Mouse (Mus musculus): Measurements from ENCODE around the gene Atp13a2.

Atp13a2 gene

DNA sequence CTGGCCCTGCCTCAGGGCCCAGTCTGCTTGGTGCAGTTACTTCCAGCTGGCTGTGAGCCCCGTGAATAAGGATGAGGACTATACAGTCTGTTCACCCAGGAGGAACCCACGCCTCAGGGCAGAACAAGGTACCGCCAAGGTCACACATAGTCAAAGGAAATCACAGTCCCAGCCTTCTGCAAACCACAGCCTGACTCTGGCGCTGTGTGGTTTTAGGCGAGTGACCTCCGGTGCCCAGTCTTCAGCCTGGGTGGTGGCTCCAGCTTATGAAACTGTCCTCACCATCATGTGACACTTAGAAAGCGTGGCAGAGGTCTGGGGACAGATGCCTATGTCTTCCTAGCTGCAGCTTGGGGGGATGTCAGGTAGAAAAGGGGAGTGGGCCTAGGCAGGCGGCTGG lies 9.1 kb downstream of the Atp13a2 start:
- H3K27me3 ChIP-seq (ENCODE audit: insufficient read depth, low read length), result no peaks in the 10 kb centered on the region
- no peaks in the 10 kb centered on the region for H3K9me3 ChIP-seq (ENCODE audit: low read length)
- no peak overlapping the region for H3K4me3 ChIP-seq (replicated peaks; ENCODE audit: low read length)
- no peak for TF ChIP-seq NANOG (IDR thresholded peaks at IDR 0.05; ENCODE audit: borderline replicate concordance, low read length)
- TF ChIP-seq POU5F1 (IDR thresholded peaks at IDR 0.05; ENCODE audit: borderline replicate concordance, low read length), result no peak
- TF ChIP-seq CTCF (conservative IDR thresholded peaks at IDR 0.05; ENCODE audit: low read length), result no peak
- peaks cover 21% of the 10 kb centered on the region for H3K4me1 ChIP-seq (replicated peaks; ENCODE audit: low read depth, low read length)
- peaks cover 61% of the 10 kb centered on the region for H3K36me3 ChIP-seq (ENCODE audit: insufficient read depth, low read length)

DNA sequence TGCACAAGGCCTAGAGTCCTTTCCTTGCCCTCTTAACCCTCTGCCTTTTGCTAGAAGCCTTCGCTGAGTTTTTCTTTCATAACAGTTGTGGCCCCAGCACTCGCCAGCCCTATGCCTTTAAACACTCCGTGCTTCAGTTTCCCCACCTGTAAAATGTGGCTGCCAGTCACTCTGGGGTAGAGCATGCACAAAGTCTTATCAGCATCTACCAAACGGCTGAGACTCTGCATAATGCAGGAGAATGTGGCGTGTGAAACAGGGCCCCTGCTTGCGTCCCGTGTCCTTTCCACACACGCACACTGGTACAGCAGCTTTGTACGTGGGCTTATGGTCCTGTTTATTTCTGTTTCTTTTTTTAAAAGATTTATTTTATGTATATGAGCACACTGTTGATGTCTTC lies 10.1 kb downstream of the Atp13a2 start:
- Histone ChIP-seq H3K27me3 (ENCODE audit: insufficient read depth, low read length) (no peaks in the 10 kb centered on the region), H3K36me3 (ENCODE audit: insufficient read depth, low read length) (peaks cover 61% of the 10 kb centered on the region), H3K4me1 (replicated peaks; ENCODE audit: low read depth, low read length) (peaks cover 15% of the 10 kb centered on the region), H3K9me3 (ENCODE audit: low read length) (no peaks in the 10 kb centered on the region), H3K4me3 (replicated peaks; ENCODE audit: low read length) (no peak overlapping the region)
- TF ChIP-seq CTCF (conservative IDR thresholded peaks at IDR 0.05; ENCODE audit: low read length), result no peak
- TF ChIP-seq NANOG (IDR thresholded peaks at IDR 0.05; ENCODE audit: borderline replicate concordance, low read length), result no peak
- no peak for TF ChIP-seq POU5F1 (IDR thresholded peaks at IDR 0.05; ENCODE audit: borderline replicate concordance, low read length)

DNA sequence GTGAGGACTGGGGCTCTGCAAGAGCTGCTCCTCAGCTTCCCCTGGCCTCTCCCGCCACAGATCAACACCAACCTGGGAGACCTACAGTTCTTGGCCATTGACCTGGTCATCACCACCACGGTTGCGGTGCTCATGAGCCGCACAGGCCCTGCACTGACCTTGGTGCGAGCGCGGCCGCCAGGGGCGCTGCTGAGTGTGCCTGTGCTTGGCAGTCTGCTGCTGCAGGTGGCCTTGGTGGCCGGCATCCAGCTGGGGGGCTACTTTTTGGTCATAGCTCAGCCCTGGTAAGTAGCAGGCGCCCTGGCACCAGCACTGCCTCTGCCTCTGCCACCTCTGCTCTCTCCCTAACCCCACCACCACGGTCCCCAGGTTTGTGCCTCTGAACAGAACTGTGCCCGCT lies 19.3 kb downstream of the Atp13a2 start:
- Histone ChIP-seq H3K27me3 (ENCODE audit: insufficient read depth, low read length) (peaks cover 3% of the 10 kb centered on the region), H3K4me1 (replicated peaks; ENCODE audit: low read depth, low read length) (peaks cover 23% of the 10 kb centered on the region), H3K36me3 (ENCODE audit: insufficient read depth, low read length) (peaks cover 57% of the 10 kb centered on the region), H3K4me3 (replicated peaks; ENCODE audit: low read length) (peak overlapping the region; percentile 58), H3K9me3 (ENCODE audit: low read length) (peaks cover 25% of the 10 kb centered on the region)
- TF ChIP-seq CTCF (conservative IDR thresholded peaks at IDR 0.05; ENCODE audit: low read length) (peak; percentile 72), POU5F1 (IDR thresholded peaks at IDR 0.05; ENCODE audit: borderline replicate concordance, low read length) (no peak), NANOG (IDR thresholded peaks at IDR 0.05; ENCODE audit: borderline replicate concordance, low read length) (no peak)

DNA sequence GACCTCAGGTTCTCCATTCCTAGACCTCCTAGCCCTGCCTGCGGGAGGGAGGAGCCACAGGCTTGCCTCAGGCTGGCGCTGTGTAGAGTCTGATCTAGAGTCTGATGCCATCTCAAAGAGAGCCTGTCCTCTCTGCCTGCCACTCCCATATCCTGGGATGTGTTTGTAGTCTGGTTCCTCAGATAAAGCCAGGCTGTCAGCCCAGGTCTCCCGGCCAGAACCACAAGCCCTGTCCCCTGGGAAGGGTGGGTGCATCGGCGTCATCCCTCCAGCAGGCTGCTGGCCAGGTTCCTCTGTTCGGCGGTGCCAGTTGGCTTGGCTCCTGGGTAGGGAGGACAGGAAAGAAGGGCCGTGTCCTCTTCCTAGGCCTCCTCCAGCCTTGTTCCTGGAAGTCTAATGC lies 21.4 kb downstream of the Atp13a2 start:
- H3K4me1 ChIP-seq (replicated peaks; ENCODE audit: low read depth, low read length), result peaks cover 35% of the 10 kb centered on the region
- H3K27me3 ChIP-seq (ENCODE audit: insufficient read depth, low read length), result peaks cover 16% of the 10 kb centered on the region
- TF ChIP-seq NANOG (IDR thresholded peaks at IDR 0.05; ENCODE audit: borderline replicate concordance, low read length) (no peak), POU5F1 (IDR thresholded peaks at IDR 0.05; ENCODE audit: borderline replicate concordance, low read length) (no peak), CTCF (conservative IDR thresholded peaks at IDR 0.05; ENCODE audit: low read length) (no peak)
- 0 out of 2 replicates have a peak overlapping the region, but pooled peaks have one; percentile 7 for H3K4me3 ChIP-seq (replicated peaks; ENCODE audit: low read length)
- peaks cover 25% of the 10 kb centered on the region for H3K9me3 ChIP-seq (ENCODE audit: low read length)
- peaks cover 45% of the 10 kb centered on the region for H3K36me3 ChIP-seq (ENCODE audit: insufficient read depth, low read length)

DNA sequence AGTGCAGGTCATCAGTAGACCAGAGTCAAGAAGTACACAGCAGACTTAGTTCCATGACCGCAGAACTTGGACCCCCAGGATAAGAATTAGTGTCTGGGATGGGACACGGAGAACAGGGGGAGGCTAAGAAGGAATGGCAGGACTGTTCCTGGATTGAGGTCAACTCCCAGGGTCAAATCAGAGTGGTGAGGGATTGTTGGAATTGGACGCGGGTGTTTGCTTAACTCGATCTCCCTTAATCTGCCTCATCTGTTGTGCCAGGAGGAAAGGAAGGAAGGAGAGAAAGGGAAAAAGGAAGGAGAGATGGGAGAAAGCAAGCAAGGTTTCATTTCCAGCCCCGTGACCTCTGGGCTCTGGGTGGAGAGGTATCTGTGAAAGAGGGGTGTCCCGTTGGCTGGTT lies 23.4 kb downstream of the Atp13a2 start, which contains the start of gene Mfap2:
Gene Mfap2 (plus strand): TSS at position 301 of the 400 bp plus-strand sequence.
- Histone ChIP-seq H3K4me1 (replicated peaks; ENCODE audit: low read depth, low read length) (peaks cover 46% of the 10 kb centered on the region), H3K4me3 (replicated peaks; ENCODE audit: low read length) (peak within 1 kb of the TSS; percentile 39), H3K27me3 (ENCODE audit: insufficient read depth, low read length) (peaks cover 16% of the 10 kb centered on the region), H3K9me3 (ENCODE audit: low read length) (peaks cover 25% of the 10 kb centered on the region), H3K36me3 (ENCODE audit: insufficient read depth, low read length) (peaks cover 24% of the 10 kb centered on the region)
- TF ChIP-seq NANOG (IDR thresholded peaks at IDR 0.05; ENCODE audit: borderline replicate concordance, low read length), result no peak
- TF ChIP-seq CTCF (conservative IDR thresholded peaks at IDR 0.05; ENCODE audit: low read length), result no peak
- TF ChIP-seq POU5F1 (IDR thresholded peaks at IDR 0.05; ENCODE audit: borderline replicate concordance, low read length), result no peak

DNA sequence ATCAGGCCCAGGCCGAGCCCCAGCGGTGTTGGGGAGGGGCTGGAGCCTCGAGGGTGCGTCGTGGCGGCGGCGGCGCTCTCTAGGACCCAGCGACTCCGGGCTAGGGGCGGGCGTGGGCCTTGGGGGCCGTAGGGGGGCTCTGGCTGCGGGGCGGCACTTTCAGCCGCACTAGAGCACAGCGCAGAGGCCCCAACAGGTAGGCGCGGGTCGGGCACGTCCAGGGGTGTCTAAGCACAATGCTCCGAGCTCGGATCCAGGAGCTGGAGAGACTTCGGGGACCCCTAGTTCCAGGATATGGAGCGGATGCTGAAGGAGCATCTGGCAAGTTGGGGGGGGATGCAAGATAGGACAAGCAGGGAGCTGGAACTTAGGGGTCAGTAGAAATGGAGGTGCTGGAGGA lies 23.9 kb downstream of the Atp13a2 start:
- H3K36me3 ChIP-seq (ENCODE audit: insufficient read depth, low read length), result peaks cover 21% of the 10 kb centered on the region
- peaks cover 25% of the 10 kb centered on the region for H3K9me3 ChIP-seq (ENCODE audit: low read length)
- TF ChIP-seq POU5F1 (IDR thresholded peaks at IDR 0.05; ENCODE audit: borderline replicate concordance, low read length) (no peak), NANOG (IDR thresholded peaks at IDR 0.05; ENCODE audit: borderline replicate concordance, low read length) (no peak), CTCF (conservative IDR thresholded peaks at IDR 0.05; ENCODE audit: low read length) (no peak)
- H3K4me3 ChIP-seq (replicated peaks; ENCODE audit: low read length), result peak overlapping the region; percentile 39
- peaks cover 16% of the 10 kb centered on the region for H3K27me3 ChIP-seq (ENCODE audit: insufficient read depth, low read length)
- H3K4me1 ChIP-seq (replicated peaks; ENCODE audit: low read depth, low read length), result peaks cover 49% of the 10 kb centered on the region

DNA sequence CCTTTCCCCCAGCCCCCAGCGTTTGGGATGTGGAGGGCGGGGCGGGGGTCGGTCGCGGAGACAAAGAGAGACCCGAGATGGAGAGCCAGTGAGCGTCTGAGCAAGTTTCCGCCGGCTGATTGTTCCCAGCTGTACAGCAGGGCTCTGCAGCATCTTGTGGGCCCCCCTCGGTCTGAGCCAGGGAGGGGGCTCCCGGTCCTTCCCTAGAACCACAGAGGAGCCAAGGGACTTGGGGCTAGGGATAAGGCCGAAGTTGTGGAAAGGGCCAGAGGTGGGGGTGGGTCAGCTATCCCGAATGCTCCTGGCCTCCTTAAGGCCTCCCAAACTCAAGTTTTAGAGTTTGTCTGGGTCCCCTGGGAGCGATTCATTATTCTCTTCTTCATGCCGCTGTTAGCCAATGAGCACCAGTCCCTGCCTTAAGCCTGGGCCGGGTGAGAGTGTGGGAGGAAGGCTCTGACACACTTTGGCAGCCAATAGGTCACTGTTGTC lies 24.3 kb downstream of the Atp13a2 start:
- peaks cover 51% of the 10 kb centered on the region for H3K4me1 ChIP-seq (replicated peaks; ENCODE audit: low read depth, low read length)
- H3K36me3 ChIP-seq (ENCODE audit: insufficient read depth, low read length), result peaks cover 21% of the 10 kb centered on the region
- H3K4me3 ChIP-seq (replicated peaks; ENCODE audit: low read length), result peak overlapping the region; percentile 39
- TF ChIP-seq POU5F1 (IDR thresholded peaks at IDR 0.05; ENCODE audit: borderline replicate concordance, low read length) (no peak), NANOG (IDR thresholded peaks at IDR 0.05; ENCODE audit: borderline replicate concordance, low read length) (no peak), CTCF (conservative IDR thresholded peaks at IDR 0.05; ENCODE audit: low read length) (no peak)
- H3K27me3 ChIP-seq (ENCODE audit: insufficient read depth, low read length), result peaks cover 16% of the 10 kb centered on the region
- peaks cover 25% of the 10 kb centered on the region for H3K9me3 ChIP-seq (ENCODE audit: low read length)

DNA sequence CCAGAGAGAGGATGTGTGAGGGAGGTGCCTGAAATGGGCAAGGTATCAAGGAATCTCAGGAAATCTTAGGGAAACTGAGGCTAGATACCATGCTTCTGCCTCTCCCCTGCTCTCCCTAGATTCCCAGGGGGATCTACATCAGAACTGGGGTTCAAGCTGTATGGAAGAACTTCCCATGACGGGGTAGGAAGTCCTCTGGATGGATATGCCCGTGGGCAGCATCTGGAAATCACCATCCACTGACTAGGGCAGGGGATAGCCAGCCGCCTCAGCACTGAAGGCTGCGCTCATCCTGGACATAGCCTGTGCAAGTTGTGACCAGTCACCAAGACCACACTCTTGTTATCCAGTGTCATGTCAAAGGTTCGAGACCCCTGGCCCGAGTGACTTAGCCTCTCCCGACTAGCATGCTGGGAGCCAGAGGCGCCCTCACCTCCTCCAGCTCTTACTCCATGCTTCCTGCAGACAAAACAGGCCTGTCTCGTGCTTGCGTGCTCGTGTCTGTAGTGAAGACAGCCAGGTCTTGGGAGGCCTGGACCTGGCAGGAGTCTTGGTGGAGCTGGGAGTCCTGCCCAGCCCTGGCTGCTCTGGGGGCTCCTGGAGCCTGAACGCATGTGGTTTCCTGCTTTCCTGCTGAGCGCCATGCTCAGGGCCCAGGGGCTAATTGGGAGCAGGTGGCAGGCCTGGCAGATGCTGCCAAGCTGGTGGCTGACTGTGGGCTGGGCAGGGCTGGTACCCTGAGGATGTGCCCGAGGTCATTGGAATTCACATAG lies 25.1 kb downstream of the Atp13a2 start:
- no peak overlapping the region for H3K4me3 ChIP-seq (replicated peaks; ENCODE audit: low read length)
- peaks cover 44% of the 10 kb centered on the region for H3K4me1 ChIP-seq (replicated peaks; ENCODE audit: low read depth, low read length)
- no peak for TF ChIP-seq CTCF (conservative IDR thresholded peaks at IDR 0.05; ENCODE audit: low read length)
- TF ChIP-seq POU5F1 (IDR thresholded peaks at IDR 0.05; ENCODE audit: borderline replicate concordance, low read length), result no peak
- TF ChIP-seq NANOG (IDR thresholded peaks at IDR 0.05; ENCODE audit: borderline replicate concordance, low read length), result no peak
- H3K27me3 ChIP-seq (ENCODE audit: insufficient read depth, low read length), result peaks cover 16% of the 10 kb centered on the region
- H3K36me3 ChIP-seq (ENCODE audit: insufficient read depth, low read length), result peaks cover 26% of the 10 kb centered on the region
- peaks cover 25% of the 10 kb centered on the region for H3K9me3 ChIP-seq (ENCODE audit: low read length)

All from E14TG2a.4 (cell line).